Mouse (Mus musculus): ENCODE measurements around the gene Abcc3. TPM values are rescaled to one million over a fixed set of nuclear protein-coding genes. Genes with fewer than 3 reads are reported as not detected.

Gene Abcc3
- polyA plus RNA-seq, 1 experiment from 2014 or later: 0.88 TPM

GRCm38 (mm10) chr11:94343955-94344358 lies 48.8 kb downstream of the Abcc3 start:
- no peak for DNase-seq (ENCODE audit: low spot score)
- WGBS: 63% methylated on average over 5 of the region's 5 CpGs

GRCm38 (mm10) chr11:94342114-94342905 lies 50.5 kb downstream of the Abcc3 start:
- Histone ChIP-seq H3K4me3 (no peak overlapping the region), H3K4me1 (peaks cover 59% of the 10 kb centered on the region), H3K36me3 (peaks cover 35% of the 10 kb centered on the region), H3K27me3 (ENCODE audit: low read depth, poor library complexity, severe bottlenecking) (no peaks in the 10 kb centered on the region; the same call in 1 of the 2 replicates), H3K27ac (peak overlapping the region; percentile 73), H3K9me3 (replicated peaks) (no peaks in the 10 kb centered on the region)
- WGBS: 14% methylated on average over 13 of the region's 13 CpGs
- DNase-seq (ENCODE audit: low spot score): no peak

More at GRCm38 (mm10) chr11:94343955-94344358, 48.8 kb downstream of the Abcc3 start:
- Histone ChIP-seq H3K4me3 (no peak overlapping the region), H3K27me3 (ENCODE audit: low read depth, poor library complexity, severe bottlenecking) (no peaks in the 10 kb centered on the region; the same call in 1 of the 2 replicates), H3K36me3 (peaks cover 19% of the 10 kb centered on the region), H3K9me3 (replicated peaks) (no peaks in the 10 kb centered on the region), H3K27ac (peak overlapping the region; percentile 73; the same call in 1 of the 2 replicates), H3K4me1 (peaks cover 59% of the 10 kb centered on the region)

- no peak for DNase-seq (ENCODE audit: low spot score)
- Histone ChIP-seq H3K27me3 (ENCODE audit: low read depth, poor library complexity, severe bottlenecking) (no peaks in the 10 kb centered on the region; the same call in 1 of the 2 replicates), H3K4me3 (no peak overlapping the region), H3K27ac (no peak overlapping the region), H3K9me3 (replicated peaks) (no peaks in the 10 kb centered on the region), H3K36me3 (peaks cover 44% of the 10 kb centered on the region), H3K4me1 (peaks cover 54% of the 10 kb centered on the region)
- 65% methylated on average over 10 of the region's 10 CpGs for whole genome bisulfite sequencing
Observed at GRCm38 (mm10) chr11:94340948-94341933, 51.6 kb downstream of the Abcc3 start.

GRCm38 (mm10) chr11:94339732-94340585 lies 52.8 kb downstream of the Abcc3 start:
- no peaks in the 10 kb centered on the region for H3K9me3 ChIP-seq (replicated peaks)
- 61% methylated on average over 18 of the region's 18 CpGs for WGBS
- H3K27ac ChIP-seq: no peak overlapping the region
- peaks cover 57% of the 10 kb centered on the region for H3K36me3 ChIP-seq
- peaks cover 49% of the 10 kb centered on the region for H3K4me1 ChIP-seq
- DNase-seq (ENCODE audit: low spot score): peak; percentile 60
- H3K4me3 ChIP-seq: no peak overlapping the region
- H3K27me3 ChIP-seq (ENCODE audit: low read depth, poor library complexity, severe bottlenecking): no peaks in the 10 kb centered on the region

- DNase-seq (ENCODE audit: low spot score): no peak
- H3K27me3 ChIP-seq (ENCODE audit: low read depth, poor library complexity, severe bottlenecking): no peaks in the 10 kb centered on the region
- H3K4me3 ChIP-seq: no peak overlapping the region
- no peaks in the 10 kb centered on the region for H3K9me3 ChIP-seq (replicated peaks)
- peaks cover 32% of the 10 kb centered on the region for H3K4me1 ChIP-seq
- H3K36me3 ChIP-seq: peaks cover 65% of the 10 kb centered on the region
- H3K27ac ChIP-seq: no peak overlapping the region
- WGBS: 92% methylated on average over 2 of the region's 2 CpGs
Observed at GRCm38 (mm10) chr11:94338347-94338746, 54.5 kb downstream of the Abcc3 start.

- no peak overlapping the region for H3K4me3 ChIP-seq
- no peaks in the 10 kb centered on the region for H3K9me3 ChIP-seq (replicated peaks)
- no peak for DNase-seq (ENCODE audit: low spot score)
- H3K36me3 ChIP-seq: peaks cover 65% of the 10 kb centered on the region
- peaks cover 14% of the 10 kb centered on the region for H3K4me1 ChIP-seq
- no peaks in the 10 kb centered on the region for H3K27me3 ChIP-seq (ENCODE audit: low read depth, poor library complexity, severe bottlenecking)
- H3K27ac ChIP-seq: no peak overlapping the region
Observed at GRCm38 (mm10) chr11:94336551-94336950, 56.2 kb downstream of the Abcc3 start.

GRCm38 (mm10) chr11:94334386-94334968 lies 58.3 kb downstream of the Abcc3 start:
- Histone ChIP-seq H3K4me1 (peaks cover 15% of the 10 kb centered on the region; the same call in 1 of the 2 replicates), H3K36me3 (peaks cover 55% of the 10 kb centered on the region), H3K27me3 (ENCODE audit: low read depth, poor library complexity, severe bottlenecking) (no peaks in the 10 kb centered on the region), H3K4me3 (no peak overlapping the region), H3K27ac (no peak overlapping the region), H3K9me3 (replicated peaks) (no peaks in the 10 kb centered on the region)
- no peak for DNase-seq (ENCODE audit: low spot score)
- WGBS: 95% methylated on average over 8 of the region's 8 CpGs

GRCm38 (mm10) chr11:94332726-94333125 lies 60.1 kb downstream of the Abcc3 start:
- Histone ChIP-seq H3K27ac (no peak overlapping the region), H3K36me3 (peaks cover 38% of the 10 kb centered on the region), H3K27me3 (ENCODE audit: low read depth, poor library complexity, severe bottlenecking) (no peaks in the 10 kb centered on the region), H3K4me3 (no peak overlapping the region), H3K9me3 (replicated peaks) (no peaks in the 10 kb centered on the region), H3K4me1 (peaks cover 25% of the 10 kb centered on the region)
- WGBS: 94% methylated on average over 6 of the region's 6 CpGs
- no peak for DNase-seq (ENCODE audit: low spot score)

GRCm38 (mm10) chr11:94330211-94330610 lies 62.6 kb downstream of the Abcc3 start:
- no peak overlapping the region for H3K27ac ChIP-seq
- WGBS: 92% methylated on average over 3 of the region's 3 CpGs
- peaks cover 35% of the 10 kb centered on the region for H3K4me1 ChIP-seq
- no peaks in the 10 kb centered on the region for H3K27me3 ChIP-seq (ENCODE audit: low read depth, poor library complexity, severe bottlenecking)
- DNase-seq (ENCODE audit: low spot score): no peak
- H3K9me3 ChIP-seq (replicated peaks): no peaks in the 10 kb centered on the region
- H3K4me3 ChIP-seq: no peak overlapping the region
- H3K36me3 ChIP-seq: peaks cover 15% of the 10 kb centered on the region

GRCm38 (mm10) chr11:94329270-94329891 lies 63.4 kb downstream of the Abcc3 start:
- H3K27ac ChIP-seq: no peak overlapping the region
- H3K4me1 ChIP-seq: peaks cover 35% of the 10 kb centered on the region
- no peaks in the 10 kb centered on the region for H3K9me3 ChIP-seq (replicated peaks)
- no peak overlapping the region for H3K4me3 ChIP-seq
- peaks cover 6% of the 10 kb centered on the region for H3K36me3 ChIP-seq
- no peaks in the 10 kb centered on the region for H3K27me3 ChIP-seq (ENCODE audit: low read depth, poor library complexity, severe bottlenecking)
- DNase-seq (ENCODE audit: low spot score): no peak
- 73% methylated on average over 4 of the region's 4 CpGs for WGBS

GRCm38 (mm10) chr11:94328644-94329025 lies 64.2 kb downstream of the Abcc3 start:
- H3K27me3 ChIP-seq (ENCODE audit: low read depth, poor library complexity, severe bottlenecking): no peaks in the 10 kb centered on the region
- H3K36me3 ChIP-seq: peaks cover 4% of the 10 kb centered on the region
- peak overlapping the region; percentile 88 for H3K4me3 ChIP-seq
- H3K27ac ChIP-seq: peak overlapping the region; percentile 99
- no peak for DNase-seq (ENCODE audit: low spot score)
- peaks cover 35% of the 10 kb centered on the region for H3K4me1 ChIP-seq
- no peaks in the 10 kb centered on the region for H3K9me3 ChIP-seq (replicated peaks)
- WGBS: 1% methylated on average over 10 of the region's 10 CpGs
